Mouse (Mus musculus): Measurements from ENCODE around the gene Sipa1l2.

DNA sequence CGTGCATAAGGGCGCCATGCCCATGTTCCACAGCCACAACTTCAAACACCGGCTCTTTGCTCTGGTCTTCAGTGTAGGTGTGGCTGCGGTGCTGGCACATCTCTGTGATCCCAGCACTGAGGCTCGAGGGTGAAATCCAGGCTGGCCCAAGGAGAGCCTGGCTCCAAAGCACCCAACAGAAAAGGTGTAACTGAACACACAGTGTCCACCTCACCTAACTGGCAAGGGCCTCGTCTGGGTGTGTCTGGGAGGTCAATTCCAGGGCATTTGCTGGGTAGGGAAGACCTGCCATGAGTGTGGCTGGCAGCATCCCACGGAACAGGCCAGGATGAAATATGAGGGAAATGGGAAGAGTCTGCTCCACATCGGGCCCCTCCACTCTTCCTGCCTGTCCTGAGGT, 6.7 kb downstream of the Sipa1l2 start:
- TF ChIP-seq CTCF (IDR thresholded peaks at IDR 0.05; ENCODE audit: control insufficient read depth, insufficient read depth, insufficient read length) (no peak), USF1 (IDR thresholded peaks at IDR 0.05; ENCODE audit: low read depth) (no peak), MYOG (IDR thresholded peaks at IDR 0.05; ENCODE audit: control insufficient read depth, extremely low read depth, insufficient read length) (no peak)
